Mouse (Mus musculus): ENCODE measurements around the gene Hmgcl. TPM values are rescaled to one million over a fixed set of nuclear protein-coding genes. Genes with fewer than 3 reads are reported as not detected.

Hmgcl gene
- polyA plus RNA-seq, 1 experiment from 2014 or later = 64.3 TPM

GRCm38 (mm10) chr4:135950365-135950764 is 4.1 kb downstream of the Hmgcl start:
- whole genome bisulfite sequencing = 92% methylated on average over 6 of the region's 6 CpGs
- H3K4me3 ChIP-seq = no peak overlapping the region
- no peaks in the 10 kb centered on the region for H3K27me3 ChIP-seq (replicated peaks; ENCODE audit: low read depth, poor library complexity, severe bottlenecking)
- no peak for DNase-seq (ENCODE audit: low spot score)
- H3K36me3 ChIP-seq (replicated peaks) = peaks cover 37% of the 10 kb centered on the region
- H3K4me1 ChIP-seq = peaks cover 19% of the 10 kb centered on the region
- H3K9me3 ChIP-seq = peaks cover 6% of the 10 kb centered on the region; the same call in 1 of the 2 replicates
- no peak overlapping the region for H3K27ac ChIP-seq (replicated peaks)

- 90% methylated on average over 3 of the region's 3 CpGs for WGBS
- H3K27me3 ChIP-seq (replicated peaks; ENCODE audit: low read depth, poor library complexity, severe bottlenecking) = no peaks in the 10 kb centered on the region
Measured at GRCm38 (mm10) chr4:135951505-135951904, 5.3 kb downstream of the Hmgcl start.

GRCm38 (mm10) chr4:135953179-135953578 is 6.9 kb downstream of the Hmgcl start:
- Histone ChIP-seq H3K27ac (replicated peaks) (no peak overlapping the region), H3K9me3 (peaks cover 6% of the 10 kb centered on the region; the same call in 1 of the 2 replicates), H3K4me3 (no peak overlapping the region), H3K27me3 (replicated peaks; ENCODE audit: low read depth, poor library complexity, severe bottlenecking) (no peaks in the 10 kb centered on the region), H3K4me1 (0 out of 2 replicates have a peak, but pooled peaks cover under 1% of the 10 kb centered on the region), H3K36me3 (replicated peaks) (peaks cover 57% of the 10 kb centered on the region)
- no peak for DNase-seq (ENCODE audit: low spot score)
- 87% methylated on average over 3 of the region's 3 CpGs for WGBS

More at GRCm38 (mm10) chr4:135951505-135951904, 5.3 kb downstream of the Hmgcl start:
- peaks cover 48% of the 10 kb centered on the region for H3K36me3 ChIP-seq (replicated peaks)
- DNase-seq (ENCODE audit: low spot score) = no peak
- no peak overlapping the region for H3K4me3 ChIP-seq
- H3K27ac ChIP-seq (replicated peaks) = no peak overlapping the region
- peaks cover 9% of the 10 kb centered on the region; the same call in 1 of the 2 replicates for H3K4me1 ChIP-seq
- H3K9me3 ChIP-seq = peaks cover 6% of the 10 kb centered on the region; the same call in 1 of the 2 replicates

- Histone ChIP-seq H3K4me3 (no peak overlapping the region), H3K27me3 (replicated peaks; ENCODE audit: low read depth, poor library complexity, severe bottlenecking) (no peaks in the 10 kb centered on the region), H3K27ac (replicated peaks) (no peak overlapping the region), H3K4me1 (no peaks in the 10 kb centered on the region), H3K36me3 (replicated peaks) (peaks cover 64% of the 10 kb centered on the region), H3K9me3 (peaks cover 6% of the 10 kb centered on the region; the same call in 1 of the 2 replicates)
- DNase-seq (ENCODE audit: low spot score) = peak; percentile 76
- WGBS = 14% methylated on average over 2 of the region's 2 CpGs
Measured at GRCm38 (mm10) chr4:135954241-135954640, 8.0 kb downstream of the Hmgcl start.

- no peaks in the 10 kb centered on the region for H3K4me1 ChIP-seq
- H3K4me3 ChIP-seq = no peak overlapping the region
- WGBS = 86% methylated on average over 9 of the region's 9 CpGs
- H3K9me3 ChIP-seq = peaks cover 6% of the 10 kb centered on the region; the same call in 1 of the 2 replicates
- no peak for DNase-seq (ENCODE audit: low spot score)
- H3K36me3 ChIP-seq (replicated peaks) = peaks cover 71% of the 10 kb centered on the region
- no peaks in the 10 kb centered on the region for H3K27me3 ChIP-seq (replicated peaks; ENCODE audit: low read depth, poor library complexity, severe bottlenecking)
- H3K27ac ChIP-seq (replicated peaks) = no peak overlapping the region
Measured at GRCm38 (mm10) chr4:135955886-135956285, 9.6 kb downstream of the Hmgcl start.

GRCm38 (mm10) chr4:135958354-135958753 is 12.1 kb downstream of the Hmgcl start:
- no peaks in the 10 kb centered on the region for H3K27me3 ChIP-seq (replicated peaks; ENCODE audit: low read depth, poor library complexity, severe bottlenecking)
- no peaks in the 10 kb centered on the region for H3K9me3 ChIP-seq
- DNase-seq (ENCODE audit: low spot score) = no peak
- H3K36me3 ChIP-seq (replicated peaks) = peaks cover 59% of the 10 kb centered on the region
- 59% methylated on average over 8 of the region's 8 CpGs for WGBS
- H3K27ac ChIP-seq (replicated peaks) = no peak overlapping the region
- peaks cover 9% of the 10 kb centered on the region for H3K4me1 ChIP-seq
- no peak overlapping the region for H3K4me3 ChIP-seq

GRCm38 (mm10) chr4:135960717-135961116 is 14.5 kb downstream of the Hmgcl start:
- no peaks in the 10 kb centered on the region for H3K9me3 ChIP-seq
- peak; percentile 86 for DNase-seq (ENCODE audit: low spot score)
- H3K4me1 ChIP-seq = peaks cover 24% of the 10 kb centered on the region
- peaks cover 59% of the 10 kb centered on the region for H3K36me3 ChIP-seq (replicated peaks)
- 25% methylated on average over 5 of the region's 5 CpGs for WGBS
- H3K27ac ChIP-seq (replicated peaks) = no peak overlapping the region
- H3K27me3 ChIP-seq (replicated peaks; ENCODE audit: low read depth, poor library complexity, severe bottlenecking) = 0 out of 2 replicates have a peak, but pooled peaks cover 6% of the 10 kb centered on the region
- no peak overlapping the region for H3K4me3 ChIP-seq

GRCm38 (mm10) chr4:135961709-135962108 is 15.5 kb downstream of the Hmgcl start:
- no peak for DNase-seq (ENCODE audit: low spot score)
- Histone ChIP-seq H3K36me3 (replicated peaks) (peaks cover 59% of the 10 kb centered on the region), H3K4me1 (peaks cover 24% of the 10 kb centered on the region), H3K4me3 (0 out of 2 replicates have a peak overlapping the region, but pooled peaks have one; percentile 11), H3K27me3 (replicated peaks; ENCODE audit: low read depth, poor library complexity, severe bottlenecking) (0 out of 2 replicates have a peak, but pooled peaks cover 6% of the 10 kb centered on the region), H3K9me3 (no peaks in the 10 kb centered on the region), H3K27ac (replicated peaks) (no peak overlapping the region)
- WGBS = 89% methylated on average over 5 of the region's 5 CpGs

- Histone ChIP-seq H3K27me3 (replicated peaks; ENCODE audit: low read depth, poor library complexity, severe bottlenecking) (0 out of 2 replicates have a peak, but pooled peaks cover 6% of the 10 kb centered on the region), H3K36me3 (replicated peaks) (peaks cover 64% of the 10 kb centered on the region), H3K27ac (replicated peaks) (no peak overlapping the region), H3K4me1 (peaks cover 24% of the 10 kb centered on the region), H3K9me3 (no peaks in the 10 kb centered on the region), H3K4me3 (peak overlapping the region; percentile 83; the same call in 1 of the 2 replicates)
- DNase-seq (ENCODE audit: low spot score) = no peak
- WGBS = 85% methylated on average over 7 of the region's 7 CpGs
Measured at GRCm38 (mm10) chr4:135962198-135962597, 15.9 kb downstream of the Hmgcl start.

- H3K36me3 ChIP-seq (replicated peaks) = peaks cover 67% of the 10 kb centered on the region
- H3K9me3 ChIP-seq = no peaks in the 10 kb centered on the region
- H3K27ac ChIP-seq (replicated peaks) = peak overlapping the region; percentile 93
- H3K27me3 ChIP-seq (replicated peaks; ENCODE audit: low read depth, poor library complexity, severe bottlenecking) = 0 out of 2 replicates have a peak, but pooled peaks cover 6% of the 10 kb centered on the region
- H3K4me1 ChIP-seq = peaks cover 24% of the 10 kb centered on the region
- no peak for DNase-seq (ENCODE audit: low spot score)
- peak overlapping the region; percentile 83 for H3K4me3 ChIP-seq
- WGBS = 7% methylated on average over 15 of the region's 15 CpGs
Measured at GRCm38 (mm10) chr4:135962946-135963345, 16.7 kb downstream of the Hmgcl start.

- Histone ChIP-seq H3K36me3 (replicated peaks) (peaks cover 67% of the 10 kb centered on the region), H3K27me3 (replicated peaks; ENCODE audit: low read depth, poor library complexity, severe bottlenecking) (0 out of 2 replicates have a peak, but pooled peaks cover 6% of the 10 kb centered on the region), H3K4me3 (peak within 1 kb of the TSS; percentile 83), H3K4me1 (peaks cover 29% of the 10 kb centered on the region), H3K9me3 (no peaks in the 10 kb centered on the region), H3K27ac (replicated peaks) (peak within 1 kb of the TSS; percentile 93)
- peak; percentile 98 for DNase-seq (ENCODE audit: low spot score)
- WGBS = under 1% methylated on average over 56 of the region's 56 CpGs
Measured at GRCm38 (mm10) chr4:135963457-135964193, 17.4 kb downstream of the Hmgcl start, which contains the start of gene Gale. Gene Gale, plus strand, starts transcription at chr4:135963727.

GRCm38 (mm10) chr4:135964426-135964825 is 18.2 kb downstream of the Hmgcl start:
- peak overlapping the region; percentile 83 for H3K4me3 ChIP-seq
- H3K27ac ChIP-seq (replicated peaks) = peak overlapping the region; percentile 93
- H3K27me3 ChIP-seq (replicated peaks; ENCODE audit: low read depth, poor library complexity, severe bottlenecking) = 0 out of 2 replicates have a peak, but pooled peaks cover 6% of the 10 kb centered on the region
- no peaks in the 10 kb centered on the region for H3K9me3 ChIP-seq
- peaks cover 67% of the 10 kb centered on the region for H3K36me3 ChIP-seq (replicated peaks)
- H3K4me1 ChIP-seq = peaks cover 32% of the 10 kb centered on the region
- no peak for DNase-seq (ENCODE audit: low spot score)
- 5% methylated on average over 12 of the region's 12 CpGs for WGBS

All from embryonic facial prominence, embryonic 10.5 days (tissue).